Mouse (Mus musculus) lung, adult 2 months (tissue): ENCODE measurements at regions not wholly inside any gene's neighbourhood (a gene's known extent, or its start where the extent isn't known, plus 50 kb on each side); places are given as distances from the start of the nearest gene placed in this dataset.

ENCODE experiments used
- DNase-seq: peaks from one replicate; pipeline ENCODE4 v3.0.0; 2022
- H3K4me1 ChIP-seq: fragments of 200-500 bp; 2 replicates; pipeline ENCODE4 v1.6.1; 2011; ENCODE audit warnings: low read length; ENCODE audit not compliant: control insufficient read depth, insufficient read depth
- H3K4me3 ChIP-seq: fragments of 200-500 bp; replicated peaks from 2 replicates; pipeline ENCODE3; 2011; ENCODE audit warnings: low read depth, mild to moderate bottlenecking, control low read depth, low read length; ENCODE audit errors: extremely low read depth
- CTCF ChIP-seq: fragments of 200-500 bp; IDR thresholded peaks from 2 replicates; pipeline ENCODE4 v1.5.1; 2011; ENCODE audit warnings: mild to moderate bottlenecking, low read length, control low read depth; ENCODE audit not compliant: insufficient read depth
- POLR2A ChIP-seq: fragments of 200-500 bp; IDR thresholded peaks from 2 replicates; pipeline ENCODE4 v1.6.1; 2011; ENCODE audit warnings: low read depth, mild to moderate bottlenecking, control low read depth, low read length, borderline replicate concordance; ENCODE audit errors: extremely low read depth
- WGBS: fragments of 180-500 bp; shearing (Covaris S2); methylation state at CpG from one replicate; pipeline ENCODE4 v1.1.7; 2018; 5-methylcytosine and 5-hydroxymethylcytosine counted together

- no peak for DNase-seq
- 56% methylated on average over 5 of the region's 5 CpGs for WGBS
- TF ChIP-seq POLR2A (no peak), CTCF (no peak)
- no peak overlapping the region for H3K4me3 ChIP-seq
- H3K4me1 ChIP-seq = no peaks in the 10 kb centered on the region
These were observed 126.3 kb upstream of the Atxn1 start for GRCm38 (mm10) chr13:46091109-46091508.

GRCm38 (mm10) chr13:46088237-46088636 lies 123.4 kb upstream of the Atxn1 start:
- H3K4me1 ChIP-seq = no peaks in the 10 kb centered on the region
- no peak for DNase-seq

GRCm38 (mm10) chr13:46087663-46088062 lies 122.9 kb upstream of the Atxn1 start:
- no peak overlapping the region for H3K4me3 ChIP-seq
- no peak for DNase-seq

More at GRCm38 (mm10) chr13:46088237-46088636, 123.4 kb upstream of the Atxn1 start:
- WGBS = 84% methylated on average over 3 of the region's 3 CpGs
- no peak overlapping the region for H3K4me3 ChIP-seq
- no peak for TF ChIP-seq POLR2A
- no peak for TF ChIP-seq CTCF

GRCm38 (mm10) chr13:46076879-46077278 lies 112.1 kb upstream of the Atxn1 start:
- no peak overlapping the region for H3K4me3 ChIP-seq
- no peaks in the 10 kb centered on the region for H3K4me1 ChIP-seq
- 69% methylated on average over 6 of the region's 6 CpGs for WGBS
- DNase-seq = no peak
- TF ChIP-seq CTCF (no peak), POLR2A (no peak)

More at GRCm38 (mm10) chr13:46087663-46088062, 122.9 kb upstream of the Atxn1 start:
- no peaks in the 10 kb centered on the region for H3K4me1 ChIP-seq
- 92% methylated on average over 4 of the region's 4 CpGs for WGBS
- TF ChIP-seq POLR2A = no peak
- no peak for TF ChIP-seq CTCF

- no peaks in the 10 kb centered on the region for H3K4me1 ChIP-seq
- DNase-seq = no peak
- 84% methylated on average over 4 of the region's 4 CpGs for WGBS
- TF ChIP-seq POLR2A (no peak), CTCF (no peak)
- H3K4me3 ChIP-seq = no peak overlapping the region
These were observed 106.9 kb upstream of the Atxn1 start for GRCm38 (mm10) chr13:46071670-46072069.

- TF ChIP-seq CTCF (no peak), POLR2A (no peak)
- no peak overlapping the region for H3K4me3 ChIP-seq
- no peaks in the 10 kb centered on the region for H3K4me1 ChIP-seq
- 59% methylated on average over 3 of the region's 3 CpGs for WGBS
- no peak for DNase-seq
These were observed 104.8 kb upstream of the Atxn1 start for GRCm38 (mm10) chr13:46069571-46069970.

GRCm38 (mm10) chr13:46062758-46063157 lies 98.0 kb upstream of the Atxn1 start:
- DNase-seq = no peak
- H3K4me3 ChIP-seq = no peak overlapping the region
- no peak for TF ChIP-seq POLR2A
- TF ChIP-seq CTCF = no peak
- 80% methylated on average over 7 of the region's 7 CpGs for whole genome bisulfite sequencing
- H3K4me1 ChIP-seq = no peaks in the 10 kb centered on the region

GRCm38 (mm10) chr13:46059870-46060269 lies 95.1 kb upstream of the Atxn1 start:
- TF ChIP-seq CTCF = no peak
- TF ChIP-seq POLR2A = no peak
- DNase-seq = no peak
- 92% methylated on average over 14 of the region's 14 CpGs for WGBS

GRCm38 (mm10) chr13:46058862-46059261 lies 94.1 kb upstream of the Atxn1 start:
- H3K4me3 ChIP-seq = no peak overlapping the region
- DNase-seq = no peak
- TF ChIP-seq CTCF = no peak
- no peak for TF ChIP-seq POLR2A
- no peaks in the 10 kb centered on the region for H3K4me1 ChIP-seq
- 20% methylated on average over 7 of the region's 7 CpGs for WGBS

More at GRCm38 (mm10) chr13:46059870-46060269, 95.1 kb upstream of the Atxn1 start:
- Histone ChIP-seq H3K4me3 (no peak overlapping the region), H3K4me1 (no peaks in the 10 kb centered on the region)

GRCm38 (mm10) chr13:46058341-46058740 lies 93.5 kb upstream of the Atxn1 start:
- TF ChIP-seq POLR2A = no peak
- no peak for TF ChIP-seq CTCF
- WGBS = 59% methylated on average over 3 of the region's 3 CpGs
- DNase-seq = no peak
- no peak overlapping the region for H3K4me3 ChIP-seq
- H3K4me1 ChIP-seq = no peaks in the 10 kb centered on the region

GRCm38 (mm10) chr13:46055410-46055809 lies 90.6 kb upstream of the Atxn1 start:
- H3K4me3 ChIP-seq = no peak overlapping the region
- WGBS = 83% methylated on average over 3 of the region's 3 CpGs
- H3K4me1 ChIP-seq = no peaks in the 10 kb centered on the region
- TF ChIP-seq POLR2A (no peak), CTCF (no peak)
- no peak for DNase-seq
